Mouse (Mus musculus) liver, embryonic 14 days (tissue): Measurements from ENCODE around the gene Sp110. TPM values are rescaled to one million over a fixed set of nuclear protein-coding genes. Genes with fewer than 3 reads are reported as not detected.

Experiments used
- polyA plus RNA-seq: library from polyadenylated mRNA; depleted of rRNA; stranded (reverse); fragments of >200 nt; gene quantifications from 2 replicates; pipeline ENCODE4 v1.2.3, GENCODE M21; 2012; rRNA removed

The Sp110 gene
- 4.5 and 6.0 TPM in 2 replicates for polyA plus RNA-seq

DNA sequence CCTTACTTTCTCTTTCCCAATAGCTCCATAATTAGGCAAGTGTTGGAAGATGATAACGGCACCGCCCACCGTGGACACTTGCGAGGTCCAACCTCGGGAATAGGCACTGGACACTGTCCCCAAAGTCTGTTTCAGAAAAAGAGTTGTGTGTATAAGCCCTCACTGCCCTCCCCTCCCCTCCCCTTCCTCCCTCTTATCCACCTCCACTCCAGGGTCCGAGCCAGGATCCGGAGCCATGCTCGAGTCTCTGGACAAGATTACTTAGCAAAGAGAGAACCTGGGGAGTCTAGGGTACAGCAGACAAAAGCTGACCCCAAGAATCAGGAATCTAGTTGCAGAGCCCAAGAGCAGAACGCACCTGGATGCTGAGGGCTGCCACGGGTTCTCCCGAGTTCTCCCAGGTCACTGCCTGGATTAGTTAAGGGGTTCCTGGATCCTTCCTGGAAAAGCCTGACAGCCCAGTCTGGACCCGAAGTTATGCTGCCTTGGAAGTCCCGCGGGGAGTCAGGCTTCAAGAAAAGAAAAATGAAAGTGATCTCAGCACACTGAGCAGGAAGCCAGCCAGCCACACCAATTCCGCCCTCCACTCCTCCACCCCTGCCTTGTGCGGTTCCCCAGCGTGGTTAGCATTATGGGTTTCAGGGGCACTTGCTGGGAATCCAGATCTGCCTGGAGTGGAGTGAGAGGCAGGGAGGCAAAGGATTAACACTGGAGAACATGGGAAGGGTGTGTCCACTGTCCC lies at the start of gene Sp110:
Sp110 (minus strand) TSS at position 547 of the 742 bp plus-strand sequence.

GRCm38 (mm10) chr1:85600078-85600477 lies 1.5 kb upstream of the Sp110 start, which contains the start of gene Sp140:
Sp140 (plus strand) TSS chr1:85600378.

GRCm38 (mm10) chr1:85575376-85575775 lies 23.2 kb downstream of the Sp110 start, which contains the start of gene G530012D18Rik:
G530012D18Rik (plus strand) TSS chr1:85575676.

Other genes starting within 250 kb of the Sp110 start
- gene G530012D18Rik, start 23.1 kb downstream of the Sp110 start, polyA plus RNA-seq: 0.17 TPM in 1 of 2 replicates, not detected in the other
- 2.8 and 3.0 TPM in 2 replicates for gene Sp140, start 1.6 kb upstream of the Sp110 start, polyA plus RNA-seq
- 2.2 and 3.7 TPM in 2 replicates for gene Sp100, start 51.2 kb upstream of the Sp110 start, polyA plus RNA-seq
- 2.6 and 3.5 TPM in 2 replicates for gene A630001G21Rik, start 179.8 kb upstream of the Sp110 start, polyA plus RNA-seq
- 20.3 and 23.8 TPM in 2 replicates for gene Cab39, start 194.6 kb upstream of the Sp110 start, polyA plus RNA-seq